Comparison of ENCODE assay signal across 30 mouse cellular contexts in the genomic region with DNA sequence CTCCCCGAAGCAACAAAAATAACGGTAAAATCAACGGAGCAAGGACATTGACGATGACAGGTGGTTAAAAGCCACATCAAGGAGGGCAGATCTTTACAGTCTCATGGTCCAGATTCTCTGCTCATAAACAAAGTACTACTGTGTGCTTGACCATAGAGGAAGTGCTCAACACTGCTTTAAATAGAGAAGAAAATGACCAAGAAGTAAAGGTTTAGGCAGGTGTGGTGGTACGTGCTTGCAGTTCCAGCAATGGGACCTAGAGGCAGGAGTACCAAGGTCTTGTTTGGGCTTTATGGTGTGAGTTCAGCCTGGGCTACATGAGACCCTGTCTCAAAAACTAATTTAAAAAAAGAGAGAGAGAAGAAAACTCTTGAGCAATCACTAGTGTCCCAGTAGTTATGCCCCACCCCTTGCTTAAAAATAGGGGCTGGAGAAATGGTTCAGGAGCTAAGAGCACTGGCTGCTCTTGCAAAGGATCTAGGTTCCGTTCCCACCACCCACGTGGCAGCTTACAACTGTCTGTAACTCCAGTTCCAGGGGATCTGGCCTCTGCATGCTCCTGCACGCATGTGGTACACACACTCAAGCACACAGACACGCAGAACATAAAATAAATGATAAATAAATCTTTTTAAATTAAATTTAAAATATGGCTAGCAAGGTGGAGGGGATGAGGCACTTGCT. TPM values are rescaled to one million over a fixed set of nuclear protein-coding genes. Genes with fewer than 3 reads are reported as not detected.
DNase-seq lines count a peak whose midpoint lies in the region; ATAC-seq and TF ChIP-seq lines count a peak whose summit lies in the region.
"Had no signal": no experiment of that assay in that cellular context is flagged by ENCODE, and none has a peak within 500 bp of the region (broad histone marks: within the 10 kb centered on the region; RNA-seq: fewer than 3 reads in every experiment).

No protein-coding gene starts in this region.

- dilution Hi-C loops in CH12.LX (cut with MboI; ENCODE audit: extremely low pct_ligation_motif_present, extremely low pct_unique_long_range_greater_than_20kb, low sequenced_read_pairs) = no loop called here

- ATAC-seq in liver, postnatal 0 days = no peak
- no peak for ATAC-seq in liver, embryonic 11.5 days (replicated peaks; ENCODE audit: low FRiP score)
- peak; percentile 24; the same call in 1 of the 2 replicates for ATAC-seq in neutrophil, adult 5-6 weeks (ENCODE audit: extremely low read depth, insufficient number of reproducible peaks, low FRiP score, poor library complexity, severe bottlenecking)
- ATAC-seq: hindbrain, embryonic 16.5 days; intestine, embryonic 16.5 days had no signal

- no peak for DNase-seq in liver, postnatal 0 days
- DNase-seq in liver, embryonic 11.5 days (ENCODE audit: low spot score) = no peak
- DNase-seq in CH12.LX (ENCODE audit: extremely low read depth) = peak; percentile 44
- DNase-seq in embryonic facial prominence, embryonic 10.5 days (ENCODE audit: low spot score) = no peak
- DNase-seq in adrenal gland, postnatal 10 days = no peak
- DNase-seq: adrenal gland, postnatal 25 days; cerebellum, adult 11-12 months; cerebellum, postnatal 25 days; gastrocnemius, postnatal 10 days; kidney, postnatal 25 days; layer of hippocampus, adult 9-11 months; right cerebral cortex, postnatal 14 days had no signal

- no peak overlapping the region for H3K4me3 ChIP-seq in liver, postnatal 0 days (ENCODE audit: low read depth, low read length)
- no peak overlapping the region for H3K4me3 ChIP-seq in liver, embryonic 11.5 days (ENCODE audit: low read depth, low read length)
- peak overlapping the region; percentile 46 to 98 (median 66) for H3K4me3 ChIP-seq in CH12.LX (replicated peaks in 1 of 3; ENCODE audit: low read depth in 2 of 3, low read length in 2 of 3, poor library complexity in 1 of 3)
- 0 out of 2 replicates have a peak overlapping the region, but pooled peaks have one; percentile 8 for H3K4me3 ChIP-seq in brown adipose tissue, adult 24 weeks (ENCODE audit: insufficient read depth, low read depth, low read length)
- H3K4me3 ChIP-seq in embryonic facial prominence, embryonic 10.5 days = no peak overlapping the region
- H3K4me3 ChIP-seq: embryonic facial prominence, embryonic 13.5 days; erythroblast, embryonic 14.5 days; forebrain, embryonic 13.5 days; heart, embryonic 15.5 days; limb, embryonic 13.5 days; liver, embryonic 15.5 days; midbrain, embryonic 12.5 days had no signal

- H3K4me2 ChIP-seq in liver, postnatal 0 days (ENCODE audit: low read depth, low read length) = peak overlapping the region; percentile 47; the same call in 1 of the 2 replicates
- H3K4me2 ChIP-seq in liver, embryonic 11.5 days = no peak overlapping the region
- H3K4me2 ChIP-seq in CH12.LX (ENCODE audit: insufficient read depth, low read depth, poor library complexity, severe bottlenecking) = peak overlapping the region; percentile 98
- H3K4me2 ChIP-seq: embryonic facial prominence, embryonic 13.5 days; forebrain, embryonic 13.5 days; heart, embryonic 15.5 days; limb, embryonic 13.5 days; liver, embryonic 15.5 days; midbrain, embryonic 12.5 days had no signal

- no peaks in the 10 kb centered on the region for H3K9me3 ChIP-seq in liver, postnatal 0 days (ENCODE audit: low read length)
- no peaks in the 10 kb centered on the region for H3K9me3 ChIP-seq in liver, embryonic 11.5 days (ENCODE audit: control insufficient read depth, low read length)
- H3K9me3 ChIP-seq in CH12.LX (replicated peaks; ENCODE audit: low read length) = no peaks in the 10 kb centered on the region
- H3K9me3 ChIP-seq in embryonic facial prominence, embryonic 10.5 days = no peaks in the 10 kb centered on the region
- H3K9me3 ChIP-seq: embryonic facial prominence, embryonic 13.5 days; forebrain, embryonic 13.5 days; heart, embryonic 15.5 days; limb, embryonic 13.5 days; liver, embryonic 15.5 days; midbrain, embryonic 12.5 days had no signal

- H3K36me3 ChIP-seq in liver, postnatal 0 days (replicated peaks; ENCODE audit: insufficient read depth, low read length) = peaks cover 26% of the 10 kb centered on the region
- no peaks in the 10 kb centered on the region for H3K36me3 ChIP-seq in liver, embryonic 11.5 days (ENCODE audit: control insufficient read depth, insufficient read depth, low read length)
- H3K36me3 ChIP-seq in CH12.LX (replicated peaks in 1 of 2; ENCODE audit: control insufficient read depth in 1 of 2, insufficient read depth in 1 of 2, low read length in 1 of 2) = peaks cover 30 to 44% of the 10 kb centered on the region in 2 experiments
- no peaks in the 10 kb centered on the region for H3K36me3 ChIP-seq in embryonic facial prominence, embryonic 10.5 days (replicated peaks)
- H3K36me3 ChIP-seq: embryonic facial prominence, embryonic 13.5 days; heart, embryonic 15.5 days; limb, embryonic 13.5 days; midbrain, embryonic 12.5 days had no signal

- no peaks in the 10 kb centered on the region for H3K27me3 ChIP-seq in liver, postnatal 0 days (ENCODE audit: insufficient read depth, low read length)
- H3K27me3 ChIP-seq in liver, embryonic 11.5 days (replicated peaks; ENCODE audit: control insufficient read depth, insufficient read depth, low read length) = no peaks in the 10 kb centered on the region
- H3K27me3 ChIP-seq in CH12.LX (replicated peaks) = no peaks in the 10 kb centered on the region
- H3K27me3 ChIP-seq in embryonic facial prominence, embryonic 10.5 days (replicated peaks; ENCODE audit: low read depth, poor library complexity, severe bottlenecking) = no peaks in the 10 kb centered on the region
- H3K27me3 ChIP-seq: embryonic facial prominence, embryonic 13.5 days; forebrain, embryonic 13.5 days; heart, embryonic 15.5 days; limb, embryonic 13.5 days; liver, embryonic 15.5 days; midbrain, embryonic 12.5 days had no signal

- TF ChIP-seq RAD21 in CH12.LX (IDR thresholded peaks at IDR 0.05; ENCODE audit: low read depth, low read length) = no peak; the same call in none of the 2 replicates

- H3K79me2 ChIP-seq in CH12.LX (replicated peaks; ENCODE audit: control insufficient read depth, extremely low read depth, insufficient read depth, poor library complexity, severe bottlenecking) = peaks cover 52% of the 10 kb centered on the region

- 73% methylated on average over 9 of the region's 9 CpGs for WGBS in liver, postnatal 0 days (ENCODE audit: insufficient replicate concordance)
- WGBS in liver, embryonic 11.5 days = 87% methylated on average over 9 of the region's 9 CpGs
- WGBS in embryonic facial prominence, embryonic 10.5 days = 93% methylated on average over 9 of the region's 9 CpGs

- in situ Hi-C loops in CH12.LX (cut with MboI; ENCODE audit: low pct_ligation_motif_present, low pct_unique_long_range_greater_than_20kb, low sequenced_read_pairs) = no loop called here

- peak; percentile 46 for TF ChIP-seq POLR2A in CH12.LX (IDR thresholded peaks at IDR 0.05; ENCODE audit: low read depth, low read length)

- no peak for TF ChIP-seq EP300 in liver, postnatal 0 days (IDR thresholded peaks at IDR 0.05; ENCODE audit: low read depth)
- TF ChIP-seq EP300 in CH12.LX (IDR thresholded peaks at IDR 0.05; ENCODE audit: low read length) = peak; percentile 56; the same call in 1 of the 2 replicates

- TF ChIP-seq CTCF in liver, postnatal 0 days (IDR thresholded peaks at IDR 0.05; ENCODE audit: low read depth) = no peak
- peak in 1 of 2 experiments; percentile 40; a peak in 3 of 4 replicates for TF ChIP-seq CTCF in CH12.LX (conservative IDR thresholded peaks at IDR 0.05 in 1 of 2, IDR thresholded peaks at IDR 0.05 in 1 of 2; ENCODE audit: low read depth in 2 of 2, low read length in 2 of 2)

- H3K9ac ChIP-seq in liver, postnatal 0 days (replicated peaks) = no peak overlapping the region
- no peak overlapping the region for H3K9ac ChIP-seq in liver, embryonic 11.5 days (ENCODE audit: low read depth, low read length)
- H3K9ac ChIP-seq in CH12.LX (ENCODE audit: insufficient read depth, low read depth) = peak overlapping the region; percentile 75
- H3K9ac ChIP-seq: embryonic facial prominence, embryonic 13.5 days; forebrain, embryonic 13.5 days; heart, embryonic 15.5 days; limb, embryonic 13.5 days; liver, embryonic 15.5 days; midbrain, embryonic 12.5 days had no signal

- H3K27ac ChIP-seq in liver, postnatal 0 days (ENCODE audit: low read depth) = peak overlapping the region; percentile 81
- no peak overlapping the region for H3K27ac ChIP-seq in liver, embryonic 11.5 days (ENCODE audit: low read depth, low read length)
- peak overlapping the region; percentile 82 for H3K27ac ChIP-seq in CH12.LX (ENCODE audit: insufficient read depth, low read depth)
- peak overlapping the region; percentile 59 for H3K27ac ChIP-seq in brown adipose tissue, adult 24 weeks (replicated peaks; ENCODE audit: low read depth, low read length)
- no peak overlapping the region for H3K27ac ChIP-seq in embryonic facial prominence, embryonic 10.5 days (replicated peaks)
- H3K27ac ChIP-seq: embryonic facial prominence, embryonic 13.5 days; forebrain, embryonic 13.5 days; heart, embryonic 15.5 days; limb, embryonic 13.5 days; liver, embryonic 15.5 days; midbrain, embryonic 12.5 days; stomach, postnatal 0 days had no signal

- peaks cover 23% of the 10 kb centered on the region for H3K4me1 ChIP-seq in liver, postnatal 0 days (ENCODE audit: insufficient read depth)
- H3K4me1 ChIP-seq in liver, embryonic 11.5 days (replicated peaks; ENCODE audit: control insufficient read depth, insufficient read depth, low read length) = no peaks in the 10 kb centered on the region
- H3K4me1 ChIP-seq in CH12.LX (ENCODE audit: control insufficient read depth in 1 of 2, insufficient read depth in 2 of 2) = peaks cover 2 to 39% of the 10 kb centered on the region in 2 experiments; a peak in 3 of 4 replicates
- peaks cover 8% of the 10 kb centered on the region for H3K4me1 ChIP-seq in brown adipose tissue, adult 24 weeks (ENCODE audit: control insufficient read depth, insufficient read depth, insufficient read length, low read length)
- H3K4me1 ChIP-seq in embryonic facial prominence, embryonic 10.5 days = peaks cover 4% of the 10 kb centered on the region; the same call in 1 of the 2 replicates
- H3K4me1 ChIP-seq: embryonic facial prominence, embryonic 13.5 days; heart, embryonic 15.5 days; limb, embryonic 13.5 days had no signal

RNA-seq across cellular contexts. Expression of a gene that starts 3.0 kb away (rescaled TPM):
- 11.9 and 12.3 TPM in 2 replicates for polyA plus RNA-seq in liver, postnatal 0 days (2015; fragmentation: Nextera tagmentation; extraction: Ambion mirVana)
- polyA plus RNA-seq in liver, embryonic 11.5 days (2014; fragmentation: Nextera tagmentation; extraction: Ambion mirVana) = 3.7 and 5.6 TPM in 2 replicates
- 32.2 and 39.6 TPM in 2 replicates for total RNA-seq in CH12.LX (2012; rRNA removed)
- 42.6 and 46.2 TPM in 2 replicates for total RNA-seq in CH12.LX (2014; rRNA removed)
- 34.4 and 41.9 TPM in 2 replicates for polyA plus RNA-seq in CH12.LX (2012; ENCODE audit: insufficient read length, low read depth)
- 14.6 and 16.9 TPM in 2 replicates for polyA plus RNA-seq in brown adipose tissue, adult 24 weeks (2012; ENCODE audit: insufficient read depth, insufficient read length, missing spikeins)
- total RNA-seq in neutrophil, adult 5-6 weeks (2017) = 115 and 128 TPM in 2 replicates
- 0.89 and 0.96 TPM in 2 replicates for polyA plus RNA-seq in embryonic facial prominence, embryonic 10.5 days (2016; fragmentation: Nextera tagmentation; extraction: Ambion mirVana)
- total RNA-seq in adrenal gland, postnatal 10 days (2021) = 10 to 100 TPM; 10.5 to 11.2 TPM
- polyA plus RNA-seq: erythroblast, embryonic 14.5 days had no signal

RNA-seq across cellular contexts. Expression of a gene that starts 10.7 kb away (rescaled TPM):
- 0.47 and 1.0 TPM in 2 replicates for polyA plus RNA-seq in liver, postnatal 0 days (2015; fragmentation: Nextera tagmentation; extraction: Ambion mirVana)
- polyA plus RNA-seq in liver, embryonic 11.5 days (2014; fragmentation: Nextera tagmentation; extraction: Ambion mirVana) = 13.9 and 14.6 TPM in 2 replicates
- total RNA-seq in CH12.LX (2012; rRNA removed) (not detected in 2 replicates), CH12.LX (2014; rRNA removed) (not detected in 2 replicates)
- polyA plus RNA-seq in CH12.LX (2012; ENCODE audit: insufficient read length, low read depth) = not detected in 2 replicates
- not detected in 2 replicates for polyA plus RNA-seq in brown adipose tissue, adult 24 weeks (2012; ENCODE audit: insufficient read depth, insufficient read length, missing spikeins)
- total RNA-seq in neutrophil, adult 5-6 weeks (2017) = 0.23 and 0.25 TPM in 2 replicates
- polyA plus RNA-seq in embryonic facial prominence, embryonic 10.5 days (2016; fragmentation: Nextera tagmentation; extraction: Ambion mirVana) = 0.06 TPM in 1 of 2 replicates, not detected in the other
- not detected for total RNA-seq in adrenal gland, postnatal 10 days (2021)
- total RNA-seq: adrenal gland, postnatal 25 days; gastrocnemius, postnatal 10 days; left cerebral cortex, adult 18-20 months; left cerebral cortex, postnatal 25 days had no signal
- polyA plus RNA-seq: embryonic facial prominence, embryonic 13.5 days; erythroblast, embryonic 14.5 days; forebrain, embryonic 13.5 days; frontal cortex, adult 2 months; kidney, embryonic 14.5 days; midbrain, embryonic 12.5 days; stomach, postnatal 0 days had no signal

RNA-seq across cellular contexts. Expression of a gene that starts 27.0 kb away (rescaled TPM):
- polyA plus RNA-seq in liver, postnatal 0 days (2015; fragmentation: Nextera tagmentation; extraction: Ambion mirVana) = 0.16 TPM in 1 of 2 replicates, not detected in the other
- not detected in 2 replicates for polyA plus RNA-seq in liver, embryonic 11.5 days (2014; fragmentation: Nextera tagmentation; extraction: Ambion mirVana)
- total RNA-seq in CH12.LX (2012; rRNA removed) (not detected in 2 replicates), CH12.LX (2014; rRNA removed) (not detected in 2 replicates)
- polyA plus RNA-seq in CH12.LX (2012; ENCODE audit: insufficient read length, low read depth) = not detected in 2 replicates
- not detected in 2 replicates for polyA plus RNA-seq in brown adipose tissue, adult 24 weeks (2012; ENCODE audit: insufficient read depth, insufficient read length, missing spikeins)
- not detected in 2 replicates for total RNA-seq in neutrophil, adult 5-6 weeks (2017)
- not detected in 2 replicates for polyA plus RNA-seq in embryonic facial prominence, embryonic 10.5 days (2016; fragmentation: Nextera tagmentation; extraction: Ambion mirVana)
- total RNA-seq in adrenal gland, postnatal 10 days (2021) = not detected
- total RNA-seq: adrenal gland, postnatal 25 days; gastrocnemius, postnatal 10 days; hematopoietic stem cell, adult 5-6 weeks; left cerebral cortex, adult 18-20 months; left cerebral cortex, postnatal 25 days had no signal
- polyA plus RNA-seq: embryonic facial prominence, embryonic 13.5 days; erythroblast, embryonic 14.5 days; forebrain, embryonic 13.5 days; frontal cortex, adult 2 months; heart, embryonic 15.5 days; hindbrain, embryonic 16.5 days; intestine, embryonic 16.5 days; kidney, embryonic 14.5 days; limb, embryonic 13.5 days; liver, embryonic 15.5 days; midbrain, embryonic 12.5 days; stomach, postnatal 0 days had no signal

RNA-seq across cellular contexts. Expression of a gene that starts 45.6 kb away (rescaled TPM):
- 0.06 TPM in 1 of 2 replicates, not detected in the other for polyA plus RNA-seq in liver, postnatal 0 days (2015; fragmentation: Nextera tagmentation; extraction: Ambion mirVana)
- 0.18 TPM in 1 of 2 replicates, not detected in the other for polyA plus RNA-seq in liver, embryonic 11.5 days (2014; fragmentation: Nextera tagmentation; extraction: Ambion mirVana)
- total RNA-seq in CH12.LX (2012; rRNA removed) (5.4 and 6.4 TPM in 2 replicates), CH12.LX (2014; rRNA removed) (41.1 TPM in 2 replicates)
- polyA plus RNA-seq in CH12.LX (2012; ENCODE audit: insufficient read length, low read depth) = 33.3 and 36.6 TPM in 2 replicates
- not detected in 2 replicates for polyA plus RNA-seq in brown adipose tissue, adult 24 weeks (2012; ENCODE audit: insufficient read depth, insufficient read length, missing spikeins)
- 0.58 and 0.98 TPM in 2 replicates for total RNA-seq in neutrophil, adult 5-6 weeks (2017)
- polyA plus RNA-seq in embryonic facial prominence, embryonic 10.5 days (2016; fragmentation: Nextera tagmentation; extraction: Ambion mirVana) = 0.14 TPM in 1 of 2 replicates, not detected in the other
- total RNA-seq in adrenal gland, postnatal 10 days (2021) = not detected
- total RNA-seq: adrenal gland, postnatal 25 days; gastrocnemius, postnatal 10 days; hematopoietic stem cell, adult 5-6 weeks; left cerebral cortex, adult 18-20 months; left cerebral cortex, postnatal 25 days had no signal
- polyA plus RNA-seq: erythroblast, embryonic 14.5 days; frontal cortex, adult 2 months; heart, embryonic 15.5 days; intestine, embryonic 16.5 days; kidney, embryonic 14.5 days; liver, embryonic 15.5 days; lung, embryonic 16.5 days; midbrain, embryonic 12.5 days; stomach, postnatal 0 days had no signal

Comparison
In these comparisons a context has a peak if more than half of its experiments do, and no peak if none do; other contexts are left out.
1. H3K27ac ChIP-seq: peak in liver, postnatal 0 days (single experiment), CH12.LX (single experiment) and brown adipose tissue, adult 24 weeks (single experiment); none in liver, embryonic 11.5 days (single experiment) and embryonic facial prominence, embryonic 10.5 days (single experiment).
2. H3K4me3 ChIP-seq: peak in CH12.LX (3 of 3) and brown adipose tissue, adult 24 weeks (single experiment); none in liver, postnatal 0 days (single experiment), liver, embryonic 11.5 days (single experiment) and embryonic facial prominence, embryonic 10.5 days (single experiment).